Mouse (Mus musculus) Patski (cell line): ENCODE results near the gene Adgra3. TPM values are rescaled to one million over a fixed set of nuclear protein-coding genes. Genes with fewer than 3 reads are reported as not detected.

Experiments used
- ATAC-seq: fragments of 100-300 bp; one replicate; pipeline ENCODE4 v1.8.0; 2021
- CTCF ChIA-PET: fragments of 350-600 bp; sonication (Branson Sonifier 250); formaldehyde crosslinking; loops from one replicate; lab custom pipeline; 2022; ENCODE audit warnings: inconsistent platforms; lab: Charles Lee
- POLR2A ChIA-PET: fragments of 350-600 bp; sonication (Branson Sonifier 250); formaldehyde crosslinking; loops from one replicate; lab custom pipeline; 2022; ENCODE audit warnings: antibody characterized with exemption, inconsistent platforms; lab: Charles Lee
- DNase-seq: peaks from one replicate; pipeline ENCODE4 v3.0.0-alpha.2; 2011; ENCODE audit warnings: low read depth, low spot score
- H3K27me3 ChIP-seq: fragments of 371-371 bp; one replicate; pipeline ENCODE4 v1.5.1; 2021
- CTCF ChIP-seq: fragments of 100-300 bp; IDR thresholded peaks from one replicate; pipeline ENCODE4 v1.5.1; 2021
- in situ Hi-C: fragments of 300-500 bp; cut with MboI; formaldehyde crosslinking; loops from 3 replicates; pipeline ENCODE4 v1.11.1; 2018; ENCODE audit warnings: low pct_unique_long_range_greater_than_20kb, mixed read lengths
- polyA plus RNA-seq: library from polyadenylated mRNA; unstranded; gene quantifications from one replicate; pipeline ENCODE4 v1.2.3, GENCODE M21; 2021

The Adgra3 gene
- polyA plus RNA-seq, 1 experiment from 2014 or later: 23.3 TPM

DNA sequence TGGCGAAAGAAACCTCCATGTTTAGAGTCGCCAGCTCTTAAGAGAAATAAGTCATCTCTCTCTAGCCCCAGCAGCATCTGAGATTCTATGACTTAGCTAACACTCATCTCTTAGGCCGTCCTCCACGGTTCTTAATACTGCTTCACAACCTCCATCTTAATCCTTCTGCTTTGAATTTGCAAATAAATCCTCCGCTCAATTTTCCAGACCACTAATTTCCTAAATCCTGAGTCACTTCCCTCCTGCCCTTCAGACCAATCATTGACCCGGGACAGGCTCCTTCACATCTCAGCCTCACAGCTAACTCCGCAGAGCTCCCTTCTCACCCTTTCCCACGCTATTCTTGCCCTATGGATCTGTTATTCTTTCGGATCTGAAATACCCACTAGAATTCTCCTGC, 25.1 kb downstream of the Adgra3 start:
- peak; percentile 82 for DNase-seq
- no peaks in the 10 kb centered on the region for H3K27me3 ChIP-seq
- in situ Hi-C loops: no loop called here
- no peak for TF ChIP-seq CTCF
- ATAC-seq: peak; percentile 88
- POLR2A ChIA-PET: no interaction called here
- CTCF ChIA-PET: interaction anchor here (0.6 to 6.0 kb wide), 6 partner anchors 9 to 80 kb away, joined by 3 to 35 read pairs (median 4); no protein-coding TSS in a partner anchor

- DNase-seq: no peak
- CTCF ChIA-PET: interaction anchor here (0.7 to 6.0 kb wide), 10 partner anchors 9 to 57 kb away, joined by 3 to 35 read pairs (median 4); no protein-coding TSS in a partner anchor
- POLR2A ChIA-PET: no interaction called here
- in situ Hi-C loops: no loop called here
- ATAC-seq: peak; percentile 52
- H3K27me3 ChIP-seq: no peaks in the 10 kb centered on the region
- TF ChIP-seq CTCF: peak; percentile 63
Measured at GRCm38 (mm10) chr5:50032332-50032731, 26.5 kb downstream of the Adgra3 start.

DNA sequence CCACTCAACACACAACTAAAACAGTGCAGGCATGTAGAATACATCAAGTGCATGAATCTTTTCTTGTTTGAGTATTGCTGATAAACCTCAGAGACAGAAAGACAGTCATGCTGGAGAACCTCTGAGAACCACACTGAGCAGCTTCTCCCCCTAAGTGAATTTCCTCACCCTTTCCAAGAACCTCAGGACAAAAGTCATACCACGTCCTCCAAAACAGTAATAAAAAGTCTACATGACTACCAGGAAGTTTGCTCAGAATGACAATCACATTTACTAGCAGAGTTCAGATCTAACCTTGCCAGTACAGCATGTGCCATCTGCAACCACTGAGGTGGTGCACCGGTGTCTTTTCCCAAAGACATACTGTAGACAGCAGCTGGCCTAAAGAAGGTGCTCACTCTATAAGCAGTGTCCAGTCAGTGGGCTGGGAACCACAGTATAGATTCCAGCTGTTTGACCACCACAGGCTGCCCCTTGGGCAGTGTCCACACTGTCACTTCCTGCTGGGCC, 27.0 kb downstream of the Adgra3 start:
- POLR2A ChIA-PET: interaction anchor here (0.6 kb wide), 1 partner anchor 8 kb away, joined by 8 read pairs; no protein-coding TSS in a partner anchor
- TF ChIP-seq CTCF: no peak
- in situ Hi-C loops: no loop called here
- no peak for DNase-seq
- CTCF ChIA-PET: interaction anchor here (0.7 to 6.0 kb wide), 8 partner anchors 9 to 56 kb away, joined by 3 to 35 read pairs (median 4); no protein-coding TSS in a partner anchor
- ATAC-seq: no peak
- no peaks in the 10 kb centered on the region for H3K27me3 ChIP-seq

GRCm38 (mm10) chr5:50031288-50031687, 27.5 kb downstream of the Adgra3 start:
- ChIA-PET CTCF (interaction anchor here (1.0 to 6.0 kb wide), 4 partner anchors 10 to 56 kb away, joined by 4 to 35 read pairs (median 20); no protein-coding TSS in a partner anchor), POLR2A (no interaction called here)
- no peak for TF ChIP-seq CTCF
- in situ Hi-C loops: no loop called here
- H3K27me3 ChIP-seq: no peaks in the 10 kb centered on the region
- ATAC-seq (no peak), DNase-seq (no peak)

- no peak for DNase-seq
- no peaks in the 10 kb centered on the region for H3K27me3 ChIP-seq
- in situ Hi-C loops: no loop called here
- no peak for TF ChIP-seq CTCF
- no peak for ATAC-seq
- POLR2A ChIA-PET: no interaction called here
- CTCF ChIA-PET: interaction anchor here (1.8 to 6.0 kb wide), 3 partner anchors 12 to 54 kb away, joined by 6 to 35 read pairs (median 24); no protein-coding TSS in a partner anchor
Measured at GRCm38 (mm10) chr5:50029662-50030061, 29.1 kb downstream of the Adgra3 start.

GRCm38 (mm10) chr5:50027561-50027960, 31.2 kb downstream of the Adgra3 start:
- no peak for DNase-seq
- ATAC-seq: no peak
- no peaks in the 10 kb centered on the region for H3K27me3 ChIP-seq
- ChIA-PET CTCF (interaction anchor here (1.4 kb wide), 1 partner anchor 18 kb away, joined by 3 read pairs; no protein-coding TSS in a partner anchor), POLR2A (no interaction called here)
- TF ChIP-seq CTCF: no peak
- in situ Hi-C loops: no loop called here

GRCm38 (mm10) chr5:50027001-50027400, 31.8 kb downstream of the Adgra3 start:
- ChIA-PET POLR2A (no interaction called here), CTCF (interaction anchor here (1.4 kb wide), 1 partner anchor 17 kb away, joined by 3 read pairs; no protein-coding TSS in a partner anchor)
- no peak for TF ChIP-seq CTCF
- no peak for DNase-seq
- no peak for ATAC-seq
- in situ Hi-C loops: no loop called here
- no peaks in the 10 kb centered on the region for H3K27me3 ChIP-seq

GRCm38 (mm10) chr5:50026148-50026547, 32.7 kb downstream of the Adgra3 start:
- ChIA-PET POLR2A (no interaction called here), CTCF (interaction anchor here (0.8 to 1.4 kb wide), 4 partner anchors 9 to 22 kb away, joined by 3 to 5 read pairs (median 3); no protein-coding TSS in a partner anchor)
- no peak for TF ChIP-seq CTCF
- no peak for ATAC-seq
- in situ Hi-C loops: no loop called here
- no peak for DNase-seq
- H3K27me3 ChIP-seq: no peaks in the 10 kb centered on the region

- ChIA-PET CTCF (no interaction called here), POLR2A (interaction anchor here (0.7 kb wide), 1 partner anchor 8 kb away, joined by 8 read pairs; no protein-coding TSS in a partner anchor)
- ATAC-seq: no peak
- H3K27me3 ChIP-seq: no peaks in the 10 kb centered on the region
- in situ Hi-C loops: no loop called here
- TF ChIP-seq CTCF: no peak
- DNase-seq: no peak
Measured at GRCm38 (mm10) chr5:50024097-50024496, 34.7 kb downstream of the Adgra3 start.

- ATAC-seq: no peak
- in situ Hi-C loops: no loop called here
- H3K27me3 ChIP-seq: no peaks in the 10 kb centered on the region
- no peak for DNase-seq
- ChIA-PET CTCF (interaction anchor here (0.9 to 4.2 kb wide), 4 partner anchors 10 to 18 kb away, joined by 3 to 16 read pairs (median 4); no protein-coding TSS in a partner anchor), POLR2A (no interaction called here)
- TF ChIP-seq CTCF: no peak
Measured at GRCm38 (mm10) chr5:50015987-50016587, 42.7 kb downstream of the Adgra3 start.
